Mouse (Mus musculus) C2C12 (cell line): ENCODE measurements at regions not wholly inside any gene's neighbourhood (a gene's known extent, or its start where the extent isn't known, plus 50 kb on each side); places are given as distances from the start of the nearest gene placed in this dataset.

Experiments used
- CTCF ChIP-seq: IDR thresholded peaks from one replicate; pipeline ENCODE4 v1.5.1; 2011; ENCODE audit not compliant: control insufficient read depth, insufficient read depth, insufficient read length
- MYOD1 ChIP-seq: IDR thresholded peaks from one replicate; pipeline ENCODE4 v1.6.1; 2011; ENCODE audit warnings: low read depth; ENCODE audit not compliant: control insufficient read depth, insufficient read length
- USF1 ChIP-seq: IDR thresholded peaks from one replicate; pipeline ENCODE4 v1.6.1; 2011; ENCODE audit warnings: low read depth, mild to moderate bottlenecking, control low read depth, moderate library complexity

GRCm38 (mm10) chr4:64432097-64432496 lies 385.3 kb upstream of the Tnc start:
- TF ChIP-seq CTCF (no peak), USF1 (no peak), MYOD1 (no peak)
